Mouse (Mus musculus) brain, embryonic 18.5 days (tissue): ENCODE measurements at regions not wholly inside any gene's neighbourhood (a gene's known extent, or its start where the extent isn't known, plus 50 kb on each side); places are given as distances from the start of the nearest gene placed in this dataset.

ENCODE experiments used
- DNase-seq: peaks from one replicate; pipeline ENCODE4 v3.0.0-alpha.2; 2012; ENCODE audit warnings: low read depth, low spot score

DNA sequence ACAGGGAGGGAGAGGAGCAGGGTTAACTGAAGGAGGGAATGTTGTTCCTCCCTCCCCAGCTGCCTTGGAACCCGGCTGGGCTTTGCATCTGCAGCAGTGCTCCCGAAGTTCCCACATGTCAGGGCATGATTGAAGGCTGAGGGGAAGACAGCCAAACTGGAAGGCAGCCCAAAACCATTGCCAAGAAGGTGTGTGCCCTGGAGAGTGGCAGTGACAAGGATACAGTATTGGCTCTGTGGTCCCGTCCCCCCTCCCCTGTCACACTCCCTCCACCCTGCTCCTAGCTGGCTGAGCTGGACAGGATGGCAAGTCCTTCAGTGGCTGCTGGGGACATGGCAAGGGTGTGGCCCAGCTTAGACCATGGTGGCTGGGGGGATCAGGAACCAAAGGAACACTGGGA is 79.1 kb downstream of the Cyp26b1 start:
- no peak for DNase-seq

DNA sequence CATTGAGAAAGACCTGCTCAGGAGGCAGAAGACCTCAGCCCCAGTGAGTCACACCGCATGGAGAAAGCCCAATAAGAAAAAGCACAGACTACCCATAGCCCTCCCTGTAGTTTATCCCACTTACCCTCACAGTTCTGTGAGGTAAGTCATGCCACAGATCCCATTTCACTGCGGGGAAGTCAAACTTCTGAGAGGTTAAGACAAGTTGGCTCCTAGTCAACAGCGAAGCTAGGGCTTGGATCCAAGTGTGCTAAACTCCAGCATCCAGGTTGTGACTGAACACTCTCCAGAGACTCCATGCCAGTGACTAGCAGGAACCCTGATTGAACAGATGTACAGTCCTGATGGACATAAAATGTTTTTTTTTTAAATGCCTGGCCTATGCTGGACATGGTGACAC is 85.1 kb downstream of the Cyp26b1 start:
- no peak for DNase-seq

DNA sequence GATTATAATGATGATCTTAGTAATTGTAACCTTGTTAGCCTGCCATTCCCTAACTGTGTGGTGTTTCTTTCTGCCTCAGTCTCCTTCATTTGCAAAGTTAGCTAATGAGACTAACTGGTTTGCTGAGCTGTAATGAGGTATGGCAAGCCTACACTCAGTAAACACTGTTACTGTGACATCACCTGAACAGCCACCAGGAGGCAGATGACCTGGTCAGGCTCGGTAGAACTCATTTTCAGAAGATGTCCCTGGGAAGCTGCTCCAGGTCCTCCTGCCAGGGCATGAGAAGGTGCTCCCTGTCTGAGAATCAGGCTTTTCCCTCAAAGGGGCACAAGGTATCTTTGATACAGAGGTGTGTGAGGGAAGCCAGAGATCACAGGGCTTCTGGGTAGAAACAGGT is 87.0 kb downstream of the Cyp26b1 start:
- no peak for DNase-seq

DNA sequence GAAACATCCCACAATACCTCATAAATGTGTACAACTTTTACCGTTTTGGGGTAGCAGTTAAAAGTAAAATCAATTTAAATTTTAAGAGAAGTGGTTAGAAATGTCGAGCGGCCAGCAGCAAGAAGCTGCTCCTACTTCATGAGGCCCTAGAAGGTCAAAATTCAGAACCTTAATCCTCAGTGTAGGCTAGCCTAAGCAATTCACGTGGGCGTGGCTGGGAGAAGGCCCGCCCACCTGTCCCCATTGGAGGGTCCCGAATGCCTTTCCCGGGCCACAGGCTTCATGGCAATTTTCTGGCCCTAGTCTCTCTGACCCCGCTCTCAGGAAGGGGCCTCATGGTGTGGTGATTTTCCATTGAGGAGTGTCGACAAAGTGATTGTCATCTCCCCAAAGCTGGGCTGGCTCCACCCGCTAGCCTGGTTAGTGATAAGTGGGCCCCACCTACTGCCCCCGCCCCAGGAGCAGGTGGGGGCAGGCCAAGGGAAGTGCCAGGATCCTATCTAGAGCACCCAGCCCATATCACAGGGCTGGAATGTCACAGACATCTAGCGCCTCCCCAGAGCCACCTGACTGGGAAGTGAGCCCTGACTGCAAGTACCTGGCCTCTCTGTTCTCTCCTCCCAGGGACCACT is 93.3 kb downstream of the Cyp26b1 start:
- DNase-seq: no peak

DNA sequence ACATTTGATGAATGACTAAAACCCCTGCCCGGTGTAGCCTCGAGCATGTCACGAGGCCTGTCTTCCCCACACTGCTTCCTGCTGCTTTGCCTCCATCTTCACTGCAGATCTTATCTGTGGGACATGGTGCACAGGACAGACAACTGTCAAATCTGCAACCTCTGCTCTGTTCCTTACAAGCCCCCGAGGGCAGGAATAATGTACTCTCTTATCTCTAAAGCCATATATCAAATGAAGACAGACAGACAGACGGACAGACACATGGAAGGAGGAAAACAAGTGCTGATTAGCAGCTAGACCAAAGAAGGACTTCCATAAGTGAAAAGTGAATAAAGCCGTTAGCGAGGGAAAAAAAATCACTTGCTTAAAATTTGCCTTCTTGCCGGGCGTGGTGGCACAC is 95.6 kb downstream of the Cyp26b1 start:
- no peak for DNase-seq

DNA sequence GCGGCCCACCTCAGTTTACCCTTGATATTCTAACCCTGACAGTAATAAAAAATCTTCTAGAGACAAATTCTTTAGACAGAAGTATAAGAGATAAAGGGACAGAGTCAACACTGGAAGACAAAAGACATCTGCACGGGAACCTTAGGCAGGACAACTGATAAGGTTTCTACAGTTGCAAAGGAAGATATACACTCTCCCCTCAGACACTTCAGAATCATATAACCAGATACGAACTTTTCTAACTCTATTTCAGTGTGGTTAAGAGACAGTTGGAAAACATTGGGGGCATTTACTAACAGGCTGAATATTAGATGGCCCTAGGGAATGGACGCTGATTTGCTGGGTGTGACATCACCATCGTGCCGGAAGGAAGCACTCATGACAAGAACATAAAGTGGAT is 100.0 kb downstream of the Cyp26b1 start:
- no peak for DNase-seq

DNA sequence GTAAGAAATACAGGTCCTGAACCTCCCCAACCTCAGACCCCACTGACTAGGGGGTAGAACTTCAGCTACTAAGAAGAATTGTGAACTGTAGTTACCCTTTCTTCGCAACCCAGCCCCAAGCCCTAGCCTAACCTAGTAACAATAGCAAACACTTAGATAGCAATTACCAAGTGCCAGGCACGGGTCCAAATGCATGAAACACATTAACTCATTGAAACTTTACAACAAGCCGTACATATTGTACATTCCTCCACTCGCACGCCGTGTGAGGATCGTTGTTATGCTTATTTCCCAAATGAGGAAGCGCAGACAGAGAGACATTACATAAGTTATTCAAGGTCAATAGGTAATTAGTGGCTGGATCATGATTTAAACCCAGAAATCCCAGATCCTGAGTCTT is 100.5 kb downstream of the Cyp26b1 start:
- DNase-seq: no peak

DNA sequence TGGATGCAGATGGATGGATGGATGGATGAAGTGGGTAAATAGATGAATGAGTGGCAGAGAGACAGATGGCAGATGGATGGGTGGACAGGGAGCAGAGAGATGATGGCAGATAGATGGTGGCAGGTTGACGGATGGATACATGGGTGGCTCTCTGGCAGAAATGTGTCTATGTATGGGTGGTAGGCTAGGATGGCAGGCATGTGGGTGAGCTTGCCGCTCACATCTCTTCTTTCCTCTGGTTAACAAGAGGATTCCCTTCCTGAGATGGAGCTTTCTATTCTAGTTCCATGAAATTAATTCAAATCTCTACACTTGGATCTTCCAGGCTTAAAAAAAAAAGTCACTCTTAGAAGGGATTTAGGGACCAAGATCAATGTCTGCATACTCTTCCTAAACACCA is 101.1 kb downstream of the Cyp26b1 start:
- no peak for DNase-seq

DNA sequence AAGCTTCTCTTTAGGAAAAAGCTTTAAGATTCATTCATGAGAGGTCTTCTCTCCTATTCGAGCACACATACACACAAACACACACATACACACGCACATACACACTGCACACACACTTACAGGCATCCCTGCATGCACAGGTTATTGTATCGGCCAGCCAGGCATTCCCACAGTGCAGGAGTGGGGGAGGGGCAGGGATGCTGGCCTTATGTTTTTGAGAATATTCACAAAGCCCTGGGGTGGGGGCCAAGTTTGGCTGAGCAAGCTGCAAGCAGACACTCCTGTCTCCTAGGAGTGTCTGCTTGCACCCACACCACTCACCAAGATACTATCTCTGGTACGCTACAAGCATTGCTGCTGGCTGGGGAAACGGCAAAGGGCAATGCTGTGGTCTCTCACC is 102.6 kb downstream of the Cyp26b1 start:
- DNase-seq: no peak

DNA sequence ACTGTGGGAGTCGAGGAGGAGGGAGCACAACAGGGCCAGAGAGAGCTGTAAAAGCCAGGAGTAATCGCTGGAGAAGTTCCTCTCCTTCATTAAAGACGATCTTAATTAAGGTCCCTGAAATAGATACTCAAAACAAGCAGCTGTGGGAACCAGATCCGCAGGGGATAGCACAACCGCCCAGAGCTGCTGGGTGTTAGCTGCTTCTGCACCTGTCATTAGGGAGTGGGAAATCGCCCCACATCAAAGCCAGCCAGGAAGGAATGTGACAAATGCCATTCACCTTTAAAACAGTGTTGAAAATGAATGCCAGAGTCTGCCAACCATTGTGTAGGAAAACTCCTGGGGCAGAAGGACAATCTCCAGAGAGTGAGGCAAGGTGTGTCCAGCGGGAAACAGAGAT is 112.5 kb downstream of the Cyp26b1 start:
- DNase-seq: no peak

DNA sequence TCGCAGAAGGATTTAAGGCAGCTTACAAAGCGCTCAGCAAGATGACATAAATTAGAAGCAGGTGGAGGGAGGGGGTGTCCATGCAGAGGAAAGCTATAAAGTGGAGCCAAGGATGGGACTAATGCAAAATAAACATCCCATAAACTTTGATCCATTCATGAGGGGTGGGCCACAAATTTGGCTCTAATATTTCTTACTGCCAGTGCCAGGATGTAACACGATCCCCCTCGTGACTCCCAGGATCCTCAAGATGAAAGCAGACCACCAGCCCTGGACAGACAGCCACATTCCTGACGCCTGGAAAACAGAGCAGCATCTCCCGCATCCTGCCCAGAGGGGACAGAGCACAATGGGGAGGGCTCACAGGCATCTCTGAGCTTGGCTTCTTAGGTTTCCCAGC is 116.6 kb downstream of the Cyp26b1 start:
- no peak for DNase-seq

DNA sequence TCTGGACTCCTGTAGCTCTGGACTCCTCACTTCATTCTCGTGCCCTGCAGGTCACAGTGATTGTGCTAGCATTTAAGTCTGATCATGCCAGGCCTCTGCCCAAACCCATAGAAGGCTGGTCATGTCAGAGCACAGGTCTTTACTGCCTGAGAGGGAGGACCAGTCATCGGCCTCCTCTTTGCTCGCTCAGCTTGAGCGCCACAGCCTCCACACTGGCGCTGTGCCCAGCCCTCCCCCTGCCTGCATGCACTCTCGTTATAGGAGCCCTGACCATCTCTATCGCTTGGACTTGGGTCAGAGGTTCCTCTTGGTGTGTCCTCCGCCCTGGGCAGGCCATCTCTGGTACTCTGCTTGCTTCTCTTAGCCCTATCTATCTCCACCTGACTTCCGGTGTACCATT is 117.2 kb downstream of the Cyp26b1 start:
- no peak for DNase-seq

DNA sequence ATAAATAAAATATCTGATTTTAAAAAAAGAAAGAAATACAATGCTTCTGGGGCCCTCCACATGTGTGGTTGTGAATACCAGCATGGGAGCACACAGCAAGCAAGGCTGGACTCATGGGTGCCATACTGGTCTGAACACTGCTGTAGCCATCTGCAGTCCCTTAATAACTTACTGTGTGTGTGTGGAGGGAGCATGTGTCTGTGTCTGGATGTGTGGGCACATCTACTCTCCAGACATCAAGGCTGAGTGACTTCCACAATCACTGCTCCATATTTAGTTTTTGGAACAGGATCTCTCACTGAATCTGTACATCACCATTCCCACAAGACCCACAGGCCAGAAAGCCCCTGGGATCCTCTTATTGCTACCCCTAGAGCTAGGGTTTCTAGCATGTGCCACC is 118.9 kb downstream of the Cyp26b1 start:
- DNase-seq: no peak

DNA sequence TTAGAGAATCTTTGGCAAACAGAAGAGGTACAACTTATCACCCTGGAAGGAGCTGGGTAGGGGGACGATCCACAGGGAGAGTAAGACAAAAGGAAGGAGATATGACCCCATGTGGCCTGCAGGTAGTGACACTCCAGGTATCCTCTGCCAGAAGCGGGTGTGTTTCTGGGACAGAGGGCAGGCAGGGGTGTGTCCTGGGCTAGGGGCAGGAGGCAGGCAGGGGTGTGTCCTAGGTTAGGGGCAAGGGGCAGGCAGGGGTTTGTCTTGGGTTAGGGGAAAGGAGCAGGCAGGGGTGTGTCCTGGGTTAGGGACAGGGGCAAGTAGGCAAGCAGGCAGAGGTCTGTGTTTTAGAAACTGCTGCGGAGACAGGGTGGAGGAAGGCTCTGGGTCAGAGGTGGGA is 120.5 kb downstream of the Cyp26b1 start:
- no peak for DNase-seq

DNA sequence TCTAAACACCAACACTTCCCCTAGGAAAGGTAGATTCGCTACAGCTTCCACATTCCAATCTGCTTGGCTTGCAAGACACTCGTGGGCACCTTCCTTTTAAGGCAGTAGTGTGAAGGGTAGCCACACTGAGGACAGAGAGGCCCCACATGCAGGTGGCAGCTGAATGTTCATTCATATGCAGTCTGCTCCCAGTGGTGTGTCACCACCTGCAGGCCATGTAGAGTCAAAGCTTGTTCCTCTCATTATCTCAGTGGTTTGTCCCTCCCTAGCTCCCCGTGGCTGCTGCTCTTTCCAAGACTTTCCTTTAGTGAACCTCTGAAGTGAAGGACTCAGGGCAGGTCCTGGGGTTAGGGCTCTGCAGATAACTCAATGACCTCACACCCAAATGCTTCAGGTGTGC is 121.4 kb downstream of the Cyp26b1 start:
- no peak for DNase-seq

DNA sequence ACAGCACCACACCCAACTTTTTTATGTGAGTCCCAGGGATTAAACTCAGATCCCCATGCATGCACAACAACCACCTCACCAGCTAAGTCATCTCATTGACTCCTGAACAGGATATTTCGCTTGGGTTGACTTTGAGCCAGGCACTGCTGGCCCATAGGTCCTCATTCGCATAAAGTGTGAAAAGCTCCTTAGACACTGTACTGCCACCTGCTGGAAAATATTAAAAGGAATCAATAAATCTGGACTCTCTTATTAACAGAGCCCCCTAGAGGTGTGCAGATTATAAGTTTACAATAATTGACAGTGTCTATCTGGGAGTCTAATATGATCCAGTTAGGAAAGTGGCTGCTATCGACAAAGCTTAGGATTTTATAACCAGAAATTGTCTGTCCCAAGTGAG is 126.4 kb downstream of the Cyp26b1 start:
- no peak for DNase-seq

DNA sequence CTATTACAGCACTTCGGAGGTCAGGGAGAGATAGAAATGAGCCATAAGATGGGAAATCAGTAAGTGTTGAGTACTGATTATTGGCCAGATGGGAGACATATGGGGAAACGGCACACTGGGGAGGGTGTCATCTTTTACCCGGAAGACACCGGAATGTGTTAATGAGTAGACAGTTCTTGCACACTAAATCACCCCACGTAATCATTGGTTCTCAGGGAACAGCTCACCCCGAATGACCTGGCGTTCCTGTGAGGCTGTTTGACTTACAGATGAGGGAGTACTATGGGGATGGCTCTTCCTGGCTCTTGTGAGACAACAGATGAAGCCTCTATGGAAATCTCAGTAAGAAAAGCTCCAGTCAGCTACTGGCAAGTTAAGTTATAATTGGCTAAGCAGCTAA is 127.5 kb downstream of the Cyp26b1 start:
- peak; percentile 26 for DNase-seq

DNA sequence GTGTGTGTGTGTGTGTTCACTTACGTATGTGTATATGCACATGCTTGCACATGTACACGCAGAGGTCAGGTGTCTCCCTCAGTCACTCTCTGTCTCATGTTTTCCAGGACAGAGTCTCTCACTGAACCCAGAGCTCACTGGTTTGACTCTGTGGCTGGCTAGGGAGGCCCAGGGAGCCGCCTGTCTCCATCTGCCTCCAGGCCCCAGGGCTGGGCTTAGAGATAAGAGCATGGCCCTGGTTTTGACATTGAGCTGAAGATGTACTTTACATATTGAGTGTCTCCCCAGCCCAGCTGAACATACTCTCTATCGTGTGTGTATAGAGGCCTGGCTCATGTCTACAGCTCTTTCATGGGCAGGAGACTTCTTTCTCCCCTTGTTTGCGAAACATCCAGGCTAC is 128.1 kb downstream of the Cyp26b1 start:
- DNase-seq: no peak

DNA sequence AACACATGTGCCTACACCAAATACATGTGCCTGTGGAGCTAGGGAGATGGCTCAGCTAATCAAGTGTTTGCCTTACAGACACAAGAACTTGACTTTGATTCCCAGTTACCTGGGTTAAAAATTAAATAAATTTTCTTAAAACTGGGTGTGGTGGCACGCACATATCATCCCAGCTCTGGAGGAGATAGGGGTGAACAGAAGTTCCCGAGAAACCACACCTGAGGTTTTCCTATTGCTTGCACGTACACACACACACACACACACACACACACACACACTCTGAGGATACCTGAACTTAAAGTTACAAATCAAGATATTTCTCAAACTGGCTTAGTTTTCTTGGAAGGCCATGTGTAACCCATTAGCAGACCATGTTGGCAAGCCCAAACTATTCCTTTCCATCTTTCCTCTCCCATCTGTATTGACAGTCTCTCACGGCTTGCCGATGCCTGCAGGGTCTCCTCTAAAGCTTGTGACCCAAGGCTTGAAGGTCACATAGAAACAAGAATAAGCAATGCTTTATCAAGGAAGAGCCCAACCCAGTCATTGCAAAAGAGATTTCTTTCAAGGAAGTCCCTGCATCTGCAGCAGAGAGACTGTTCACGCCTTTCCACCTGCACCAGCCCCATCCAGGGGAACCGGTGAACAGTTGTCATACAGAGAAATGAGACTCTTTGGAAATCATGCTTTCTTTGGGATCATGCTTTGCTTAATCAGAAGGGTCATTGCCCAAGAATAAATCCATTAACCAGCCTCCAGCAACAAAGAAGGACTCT is 129.9 kb downstream of the Cyp26b1 start:
- no peak for DNase-seq

DNA sequence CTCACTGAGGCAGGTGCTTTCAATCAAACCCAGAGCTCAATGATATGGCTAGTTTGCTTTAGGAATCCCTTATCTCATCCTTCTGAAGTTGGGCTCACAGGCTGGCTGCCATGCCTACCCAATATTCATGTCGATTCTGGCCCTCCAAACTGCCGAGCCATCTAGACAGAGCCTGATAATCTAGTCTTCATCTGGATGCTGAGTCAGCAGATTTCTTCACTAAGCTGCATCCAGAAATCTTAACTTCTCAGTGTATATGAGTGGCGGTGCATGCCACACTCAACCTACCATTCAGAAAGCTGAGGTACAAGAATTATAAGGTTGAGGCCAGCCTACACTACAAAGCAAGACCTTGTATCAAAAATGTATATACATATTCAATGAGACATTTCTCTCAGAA is 136.9 kb downstream of the Cyp26b1 start:
- DNase-seq: no peak

DNA sequence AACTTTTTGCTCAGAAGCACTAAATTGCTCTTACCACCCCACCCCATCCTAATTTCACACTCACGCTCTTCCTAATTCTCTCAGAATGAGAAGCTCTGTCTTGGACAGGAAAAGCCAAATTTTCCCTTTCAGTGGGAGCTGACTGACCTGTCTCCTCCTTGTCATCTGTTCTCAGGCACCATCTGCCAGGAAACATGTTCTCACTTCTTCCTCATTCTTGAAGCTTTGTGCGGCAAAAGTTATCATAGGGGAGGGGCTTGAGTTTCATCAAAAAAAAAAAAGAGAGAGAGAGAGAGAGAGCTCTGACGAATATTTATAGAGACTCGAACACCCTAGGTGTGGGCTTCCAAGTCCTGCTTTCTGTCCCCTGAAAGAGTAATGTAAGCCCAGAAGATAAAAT is 148.6 kb downstream of the Cyp26b1 start:
- peak; percentile 40 for DNase-seq

DNA sequence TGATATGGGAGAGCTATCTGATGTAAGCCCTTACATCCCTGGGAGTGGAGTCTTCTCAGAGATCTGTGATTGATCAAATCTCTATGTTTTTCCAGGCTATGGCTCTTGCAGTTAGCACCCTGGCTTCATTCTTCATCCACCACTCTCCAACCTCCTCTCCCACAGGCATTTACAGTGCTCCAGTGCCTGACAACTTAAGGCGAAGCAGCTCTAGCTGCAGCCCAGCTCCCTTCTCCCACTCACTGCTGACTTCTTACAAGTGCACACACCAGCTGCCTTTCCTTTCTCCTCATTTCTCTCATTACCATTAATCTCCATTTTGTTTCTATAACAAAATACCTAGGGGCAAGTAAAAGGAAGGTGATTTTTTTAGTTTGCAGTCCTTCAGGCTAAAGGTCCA is 151.0 kb downstream of the Cyp26b1 start:
- no peak for DNase-seq

DNA sequence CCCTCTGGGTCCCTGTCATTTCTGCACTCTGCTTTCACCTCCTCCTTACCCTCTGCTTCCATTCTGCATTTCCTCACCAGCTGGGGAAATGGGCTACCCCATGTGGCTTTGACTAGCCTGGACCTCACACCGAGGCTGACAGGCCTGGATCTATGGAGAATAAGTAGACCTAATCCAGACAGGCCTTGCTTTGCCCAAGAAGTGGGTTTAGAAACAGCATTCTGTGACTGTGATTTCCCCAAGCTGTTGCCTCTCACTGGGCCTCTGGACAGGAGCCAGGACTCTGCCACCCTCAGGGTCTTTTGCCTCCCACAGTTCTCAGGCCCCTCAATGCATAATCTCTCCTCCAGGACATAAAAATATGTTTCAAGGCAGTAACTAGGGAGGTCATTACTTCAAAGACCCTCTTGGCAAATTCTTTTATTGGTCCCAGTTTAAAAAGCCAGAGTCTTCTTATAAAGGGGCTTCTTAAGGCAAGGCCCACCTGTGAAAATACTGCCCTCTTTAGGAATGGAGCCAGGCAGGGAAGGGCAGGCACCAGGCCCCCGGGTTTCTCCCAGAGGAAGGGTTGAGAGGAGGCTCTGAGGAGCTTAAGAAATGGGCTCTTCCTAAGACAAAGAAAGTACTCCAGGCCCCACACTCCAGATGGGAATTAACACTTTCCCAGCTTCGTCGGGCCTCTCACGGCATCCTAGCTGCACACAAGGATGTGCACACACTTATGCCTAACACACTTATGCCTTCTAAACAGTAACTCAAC is 151.8 kb downstream of the Cyp26b1 start:
- DNase-seq: no peak
